Mouse (Mus musculus) c-Kit-positive CD71-positive TER-119-positive erythroid progenitor cells, embryonic 14.5 days (primary cell): ENCODE data around the gene Commd3.

Source experiments
- DNase-seq: peaks from one replicate; pipeline ENCODE4 v3.0.0-alpha.2; 2013; ENCODE audit warnings: low spot score

Commd3 gene

GRCm38 (mm10) chr2:18672133-18672765 is at the start of gene Commd3:
Gene Commd3 (plus strand): TSS chr2:18672384.
- DNase-seq, result peak; percentile 74

- no peak for DNase-seq
These were observed 49.0 kb upstream of the Commd3 start for GRCm38 (mm10) chr2:18623219-18623618.

- DNase-seq, result no peak
These were observed 41.6 kb upstream of the Commd3 start for GRCm38 (mm10) chr2:18630547-18630946.

GRCm38 (mm10) chr2:18635052-18635451 is 37.1 kb upstream of the Commd3 start:
- no peak for DNase-seq

GRCm38 (mm10) chr2:18648563-18648962 is 23.6 kb upstream of the Commd3 start:
- no peak for DNase-seq

- DNase-seq, result no peak
These were observed 17.4 kb upstream of the Commd3 start for GRCm38 (mm10) chr2:18654821-18655220.

GRCm38 (mm10) chr2:18664003-18664402 is 8.2 kb upstream of the Commd3 start:
- no peak for DNase-seq

- DNase-seq, result no peak
These were observed 1.1 kb upstream of the Commd3 start for GRCm38 (mm10) chr2:18671041-18671440.

GRCm38 (mm10) chr2:18672766-18673164 is 581 bp downstream of the Commd3 start:
- no peak for DNase-seq

GRCm38 (mm10) chr2:18673766-18674165 is 1.6 kb downstream of the Commd3 start:
- no peak for DNase-seq

GRCm38 (mm10) chr2:18674193-18674902 is 2.2 kb downstream of the Commd3 start:
- DNase-seq, result no peak

GRCm38 (mm10) chr2:18675681-18676456 is 3.7 kb downstream of the Commd3 start:
- DNase-seq, result no peak

GRCm38 (mm10) chr2:18676457-18676935 is 4.3 kb downstream of the Commd3 start:
- no peak for DNase-seq

GRCm38 (mm10) chr2:18676936-18677491 is 4.8 kb downstream of the Commd3 start, which contains the start of gene Bmi1:
Gene Bmi1 (plus strand): TSS chr2:18677018.
- DNase-seq, result no peak

- DNase-seq, result no peak
These were observed 5.7 kb downstream of the Commd3 start for GRCm38 (mm10) chr2:18677631-18678471.

GRCm38 (mm10) chr2:18679701-18680100 is 7.5 kb downstream of the Commd3 start:
- DNase-seq, result no peak

GRCm38 (mm10) chr2:18680501-18680900 is 8.3 kb downstream of the Commd3 start:
- DNase-seq, result no peak

- DNase-seq, result no peak
These were observed 8.8 kb downstream of the Commd3 start for GRCm38 (mm10) chr2:18680961-18681360.

- no peak for DNase-seq
These were observed 11.9 kb downstream of the Commd3 start for GRCm38 (mm10) chr2:18684062-18684461.

GRCm38 (mm10) chr2:18686386-18686785 is 14.2 kb downstream of the Commd3 start:
- no peak for DNase-seq

- no peak for DNase-seq
These were observed 14.8 kb downstream of the Commd3 start for GRCm38 (mm10) chr2:18686826-18687519.
